Mouse (Mus musculus): Measurements from ENCODE around the gene Dusp3.

DNA sequence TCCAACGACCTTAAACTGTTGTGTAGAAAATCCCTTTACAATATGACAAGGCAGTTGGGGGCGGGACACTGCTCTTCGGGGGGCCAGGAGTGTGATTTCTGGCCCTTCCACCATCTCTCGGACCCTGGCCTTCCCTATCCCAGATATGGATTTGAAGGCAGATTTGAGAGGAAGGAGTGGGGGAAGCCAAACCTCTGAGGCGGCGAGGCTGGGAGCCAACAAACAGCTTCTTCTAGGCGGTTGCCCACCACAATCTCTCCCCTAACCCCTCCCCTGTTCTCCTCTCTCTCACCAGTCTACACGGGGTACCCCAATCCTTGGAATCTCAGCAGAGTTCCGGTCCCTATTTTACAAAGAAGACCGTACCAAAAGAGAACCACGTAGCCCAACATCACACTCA is 23.8 kb downstream of the Dusp3 start:
- TF ChIP-seq POLR2A (IDR thresholded peaks at IDR 0.05; ENCODE audit: control insufficient read depth, extremely low read depth, insufficient read depth, low read length, poor library complexity) (no peak), CTCF (IDR thresholded peaks at IDR 0.05; ENCODE audit: borderline replicate concordance, control insufficient read depth, extremely low read depth, insufficient read depth, low read length, poor library complexity) (no peak)
